Mouse (Mus musculus) adrenal gland, postnatal 4 days (tissue): ENCODE data around the gene Fhdc1. TPM values are rescaled to one million over a fixed set of nuclear protein-coding genes. Genes with fewer than 3 reads are reported as not detected.

ENCODE experiments used
- total RNA-seq, 2 experiments: library from RNA; stranded (reverse); gene quantifications; 2 replicates each; pipeline ENCODE4 v1.2.3; 2021

Fhdc1 gene
- total RNA-seq, 2 experiments from 2014 or later: 41.5 to 47.1 TPM

Other genes starting within 250 kb of the Fhdc1 start
- 10 to 100 TPM; 59.5 to 71.3 TPM for gene Trim2, start 173.6 kb downstream of the Fhdc1 start, total RNA-seq
- 10 to 100 TPM; 60.6 to 61.2 TPM for gene Arfip1, start 102.2 kb upstream of the Fhdc1 start, total RNA-seq
- gene Tigd4, start 113.1 kb upstream of the Fhdc1 start, total RNA-seq: 1 to 10 TPM in 1 of 2 experiments, under 1 TPM in 1; 0.28 to 2.8 TPM
- 1 to 10 TPM; 4.1 to 5.0 TPM for gene Tmem154, start 185.8 kb upstream of the Fhdc1 start, total RNA-seq